Mouse (Mus musculus) MEL (cell line): ENCODE data around the gene Gabra1. TPM values are rescaled to one million over a fixed set of nuclear protein-coding genes. Genes with fewer than 3 reads are reported as not detected.

Experiments used
- DNase-seq: peaks from one replicate; pipeline ENCODE4 v3.0.0; 2011; ENCODE audit warnings: low read depth, low spot score
- H3K27ac ChIP-seq: 2 replicates; pipeline ENCODE4 v1.5.1; 2012; ENCODE audit warnings: low read depth, mild to moderate bottlenecking, control low read depth, low read length, moderate library complexity; ENCODE audit not compliant: control insufficient read depth
- H3K27me3 ChIP-seq, 2 experiments: fragments of 150-350 bp in 1 of 2; sonication (generic) in 1 of 2; 2 replicates each; pipeline ENCODE4 v1.6.1; 2012; ENCODE audit warnings: low read length in 2 of 2, mild to moderate bottlenecking in 2 of 2, improper control_type of control experiment in 1 of 2, moderate library complexity in 1 of 2; ENCODE audit not compliant: insufficient read depth in 2 of 2, control insufficient read depth in 1 of 2
- H3K36me3 ChIP-seq, 2 experiments: 2 replicates each; pipeline ENCODE4 v1.6.1; 2012 to 2014; ENCODE audit warnings: low read length in 2 of 2, improper control_type of control experiment in 1 of 2, inconsistent platforms in 1 of 2, mild to moderate bottlenecking in 1 of 2; ENCODE audit not compliant: insufficient read depth in 2 of 2, control insufficient read depth in 1 of 2
- H3K4me1 ChIP-seq, 2 experiments: fragments of 150-350 bp in 1 of 2; sonication (generic) in 1 of 2; 2 replicates each; pipeline ENCODE4 v1.6.1; 2012; ENCODE audit warnings: low read length in 2 of 2, improper control_type of control experiment in 1 of 2, mild to moderate bottlenecking in 1 of 2; ENCODE audit not compliant: insufficient read depth in 2 of 2, control insufficient read depth in 1 of 2
- H3K4me3 ChIP-seq, 2 experiments: fragments of 150-350 bp in 1 of 2; sonication (generic) in 1 of 2; 2 replicates each; pipeline ENCODE4 v1.5.1; 2012; ENCODE audit warnings: low read depth in 2 of 2, low read length in 2 of 2, mild to moderate bottlenecking in 2 of 2, moderate library complexity in 2 of 2, control low read depth in 1 of 2, improper control_type of control experiment in 1 of 2; ENCODE audit not compliant: control insufficient read depth in 1 of 2, insufficient read depth in 1 of 2
- H3K79me2 ChIP-seq: 2 replicates; pipeline ENCODE4 v1.6.1; 2012; ENCODE audit warnings: mild to moderate bottlenecking, low read length, moderate library complexity; ENCODE audit not compliant: control insufficient read depth, poor library complexity, insufficient read depth
- H3K9ac ChIP-seq: 2 replicates; pipeline ENCODE4 v1.6.1; 2012; ENCODE audit warnings: low read depth, mild to moderate bottlenecking, control low read depth, low read length, moderate library complexity; ENCODE audit not compliant: control insufficient read depth, poor library complexity, severe bottlenecking
- H3K9me3 ChIP-seq: fragments of 150-350 bp; sonication (generic); replicated peaks from 2 replicates; pipeline ENCODE4 v1.6.1; 2012; ENCODE audit warnings: mild to moderate bottlenecking, low read length, improper control_type of control experiment, moderate library complexity; ENCODE audit not compliant: insufficient read depth
- BHLHE40 ChIP-seq: IDR thresholded peaks from 2 replicates; pipeline ENCODE4 v1.6.1; 2012; ENCODE audit warnings: low read depth, mild to moderate bottlenecking, inconsistent platforms, low read length, improper control_type of control experiment, borderline replicate concordance
- CTCF ChIP-seq, 3 experiments: IDR thresholded peaks in 2 of 3; conservative IDR thresholded peaks in 1 of 3; 2 replicates each; pipeline ENCODE4 v1.5.1; 2011 to 2012; ENCODE audit warnings: low read length in 3 of 3, low read depth in 2 of 3, mild to moderate bottlenecking in 2 of 3, improper control_type of control experiment in 1 of 3, inconsistent platforms in 1 of 3, mixed read lengths in 1 of 3, moderate library complexity in 1 of 3; ENCODE audit not compliant: control insufficient read depth in 1 of 3, insufficient read depth in 1 of 3, poor library complexity in 1 of 3, severe bottlenecking in 1 of 3
- E2F4 ChIP-seq: IDR thresholded peaks from 2 replicates; pipeline ENCODE4 v1.6.1; 2011; ENCODE audit warnings: low read depth, low read length, improper control_type of control experiment, borderline replicate concordance
- ELF1 ChIP-seq: IDR thresholded peaks from 2 replicates; pipeline ENCODE4 v1.6.1; 2014; ENCODE audit warnings: low read depth, mild to moderate bottlenecking, inconsistent platforms, low read length, improper control_type of control experiment, moderate library complexity
- EP300 ChIP-seq, 2 experiments: IDR thresholded peaks; 2 replicates each; pipeline ENCODE4 v1.6.1; 2011; ENCODE audit warnings: improper control_type of control experiment in 2 of 2, low read length in 2 of 2, low read depth in 1 of 2, mild to moderate bottlenecking in 1 of 2
- ETS1 ChIP-seq: IDR thresholded peaks from 2 replicates; pipeline ENCODE4 v1.6.1; 2012; ENCODE audit warnings: low read depth, mild to moderate bottlenecking, inconsistent platforms, low read length, improper control_type of control experiment, moderate library complexity
- GABPA ChIP-seq: IDR thresholded peaks from 2 replicates; pipeline ENCODE4 v1.6.1; 2012; ENCODE audit warnings: low read depth, mild to moderate bottlenecking, inconsistent platforms, low read length, improper control_type of control experiment, moderate library complexity
- HCFC1 ChIP-seq: IDR thresholded peaks from 2 replicates; pipeline ENCODE4 v1.6.1; 2012; ENCODE audit warnings: low read depth, mild to moderate bottlenecking, inconsistent platforms, low read length, improper control_type of control experiment, moderate library complexity
- MEF2A ChIP-seq: IDR thresholded peaks from 2 replicates; pipeline ENCODE4 v1.6.1; 2014; ENCODE audit warnings: low read depth, mild to moderate bottlenecking, inconsistent platforms, low read length, improper control_type of control experiment; ENCODE audit not compliant: poor library complexity, insufficient replicate concordance, severe bottlenecking; ENCODE audit errors: extremely low read depth
- NELFE ChIP-seq: IDR thresholded peaks from 2 replicates; pipeline ENCODE4 v1.6.1; 2011; ENCODE audit warnings: low read depth, low read length, improper control_type of control experiment
- NRF1 ChIP-seq: IDR thresholded peaks from 2 replicates; pipeline ENCODE4 v1.6.1; 2014; ENCODE audit warnings: low read depth, mild to moderate bottlenecking, inconsistent platforms, low read length, improper control_type of control experiment, moderate library complexity; ENCODE audit not compliant: poor library complexity, insufficient read depth, severe bottlenecking
- POLR2AphosphoS5 ChIP-seq: IDR thresholded peaks from 2 replicates; pipeline ENCODE4 v1.6.1; 2012; ENCODE audit warnings: low read depth, borderline replicate concordance, mild to moderate bottlenecking, inconsistent platforms, low read length, moderate library complexity, mixed read lengths
- RAD21 ChIP-seq: IDR thresholded peaks from 2 replicates; pipeline ENCODE4 v1.6.1; 2011; ENCODE audit warnings: mild to moderate bottlenecking, low read depth, low read length, improper control_type of control experiment
- RCOR1 ChIP-seq: IDR thresholded peaks from 2 replicates; pipeline ENCODE4 v1.6.1; 2012; ENCODE audit warnings: low read depth, mild to moderate bottlenecking, inconsistent platforms, low read length, improper control_type of control experiment
- SIN3A ChIP-seq: IDR thresholded peaks from 2 replicates; pipeline ENCODE4 v1.6.1; 2012; ENCODE audit warnings: low read length, improper control_type of control experiment, inconsistent platforms
- SMC3 ChIP-seq: IDR thresholded peaks from 2 replicates; pipeline ENCODE4 v1.6.1; 2011; ENCODE audit warnings: low read depth, low read length, improper control_type of control experiment
- TCF12 ChIP-seq: IDR thresholded peaks from 2 replicates; pipeline ENCODE4 v1.6.1; 2014; ENCODE audit warnings: low read depth, mild to moderate bottlenecking, inconsistent platforms, low read length, improper control_type of control experiment, moderate library complexity
- USF1 ChIP-seq: IDR thresholded peaks from 2 replicates; pipeline ENCODE4 v1.6.1; 2014; ENCODE audit warnings: low read depth, mild to moderate bottlenecking, inconsistent platforms, low read length, improper control_type of control experiment, moderate library complexity
- ZC3H11A ChIP-seq: IDR thresholded peaks from 2 replicates; pipeline ENCODE4 v1.6.1; 2012; ENCODE audit warnings: low read depth, mild to moderate bottlenecking, inconsistent platforms, low read length, improper control_type of control experiment
- ZKSCAN1 ChIP-seq: IDR thresholded peaks from 2 replicates; pipeline ENCODE4 v1.6.1; 2012; ENCODE audit warnings: low read depth, mild to moderate bottlenecking, inconsistent platforms, low read length, improper control_type of control experiment, moderate library complexity
- polyA plus RNA-seq, 2 experiments: library from polyadenylated mRNA; stranded (reverse) in 1 of 2; unstranded in 1 of 2; fragments of >175 nt in 1 of 2; fragments of >200 nt in 1 of 2; gene quantifications; 2 replicates each; pipeline versions ENCODE4 v1.2.1 to v1.2.4; 2012; ENCODE audit warnings: low replicate concordance in 2 of 2, low read depth in 1 of 2; ENCODE audit not compliant: insufficient read length in 2 of 2, insufficient read depth in 1 of 2, missing spikeins in 1 of 2
- total RNA-seq: library from RNA; depleted of rRNA; stranded (reverse); fragments of 300-350 nt; gene quantifications from 2 replicates; pipeline ENCODE4 v1.2.3, GENCODE M21; 2012; rRNA removed

Gene Gabra1
- total RNA-seq (not detected in 2 replicates), polyA plus RNA-seq (not detected)

- H3K27ac ChIP-seq, result no peak within 1 kb of the TSS
- no peak for TF ChIP-seq RAD21
- TF ChIP-seq TCF12, result no peak
- TF ChIP-seq E2F4, result no peak
- H3K9me3 ChIP-seq, result no peaks in the 10 kb centered on the region
- H3K27me3 ChIP-seq, result no peaks in the 10 kb centered on the region; a peak in 1 of 4 replicates
- no peaks in the 10 kb centered on the region for H3K4me1 ChIP-seq
- no peak within 1 kb of the TSS for H3K4me3 ChIP-seq
- no peak within 1 kb of the TSS for H3K9ac ChIP-seq
- H3K36me3 ChIP-seq, result no peaks in the 10 kb centered on the region
- H3K79me2 ChIP-seq, result no peaks in the 10 kb centered on the region
- no peak for DNase-seq
Observed at GRCm38 (mm10) chr11:42182825-42183152, at the start of gene Gabra1. Gabra1 (minus strand) TSS chr11:42182930.

- Histone ChIP-seq H3K36me3 (no peaks in the 10 kb centered on the region), H3K27ac (no peak overlapping the region), H3K4me3 (no peak overlapping the region), H3K4me1 (no peaks in the 10 kb centered on the region), H3K79me2 (no peaks in the 10 kb centered on the region), H3K9ac (no peak overlapping the region), H3K9me3 (no peaks in the 10 kb centered on the region), H3K27me3 (no peaks in the 10 kb centered on the region; a peak in 1 of 4 replicates)
- TF ChIP-seq USF1, result no peak
- no peak for DNase-seq
Observed at GRCm38 (mm10) chr11:42181973-42182824, 531 bp downstream of the Gabra1 start.

GRCm38 (mm10) chr11:42181426-42181825 lies 1.3 kb downstream of the Gabra1 start:
- H3K79me2 ChIP-seq, result no peaks in the 10 kb centered on the region
- no peak overlapping the region for H3K4me3 ChIP-seq
- no peaks in the 10 kb centered on the region for H3K9me3 ChIP-seq
- H3K27ac ChIP-seq, result no peak overlapping the region
- H3K9ac ChIP-seq, result no peak overlapping the region
- H3K36me3 ChIP-seq, result no peaks in the 10 kb centered on the region
- H3K27me3 ChIP-seq, result no peaks in the 10 kb centered on the region; a peak in 1 of 4 replicates
- H3K4me1 ChIP-seq, result no peaks in the 10 kb centered on the region
- TF ChIP-seq HCFC1 (no peak), ZKSCAN1 (no peak), ELF1 (no peak), ZC3H11A (no peak), TCF12 (no peak), RCOR1 (no peak), NELFE (no peak), NRF1 (no peak), BHLHE40 (no peak), ETS1 (no peak), POLR2AphosphoS5 (no peak), MEF2A (no peak), SMC3 (no peak), EP300 (IDR thresholded peaks at IDR 0.05; ENCODE audit: low read depth in 1 of 2, low read length in 2 of 2) (no peak), SIN3A (no peak), CTCF (IDR thresholded peaks at IDR 0.05 in 2 of 3, conservative IDR thresholded peaks at IDR 0.05 in 1 of 3; ENCODE audit: control insufficient read depth in 1 of 3, insufficient read depth in 1 of 3, low read depth in 2 of 3, low read length in 3 of 3, poor library complexity in 1 of 3, severe bottlenecking in 1 of 3) (no peak), GABPA (no peak)
- no peak for DNase-seq
